Mouse (Mus musculus): ENCODE data around the gene Fam213a.

Fam213a gene

DNA sequence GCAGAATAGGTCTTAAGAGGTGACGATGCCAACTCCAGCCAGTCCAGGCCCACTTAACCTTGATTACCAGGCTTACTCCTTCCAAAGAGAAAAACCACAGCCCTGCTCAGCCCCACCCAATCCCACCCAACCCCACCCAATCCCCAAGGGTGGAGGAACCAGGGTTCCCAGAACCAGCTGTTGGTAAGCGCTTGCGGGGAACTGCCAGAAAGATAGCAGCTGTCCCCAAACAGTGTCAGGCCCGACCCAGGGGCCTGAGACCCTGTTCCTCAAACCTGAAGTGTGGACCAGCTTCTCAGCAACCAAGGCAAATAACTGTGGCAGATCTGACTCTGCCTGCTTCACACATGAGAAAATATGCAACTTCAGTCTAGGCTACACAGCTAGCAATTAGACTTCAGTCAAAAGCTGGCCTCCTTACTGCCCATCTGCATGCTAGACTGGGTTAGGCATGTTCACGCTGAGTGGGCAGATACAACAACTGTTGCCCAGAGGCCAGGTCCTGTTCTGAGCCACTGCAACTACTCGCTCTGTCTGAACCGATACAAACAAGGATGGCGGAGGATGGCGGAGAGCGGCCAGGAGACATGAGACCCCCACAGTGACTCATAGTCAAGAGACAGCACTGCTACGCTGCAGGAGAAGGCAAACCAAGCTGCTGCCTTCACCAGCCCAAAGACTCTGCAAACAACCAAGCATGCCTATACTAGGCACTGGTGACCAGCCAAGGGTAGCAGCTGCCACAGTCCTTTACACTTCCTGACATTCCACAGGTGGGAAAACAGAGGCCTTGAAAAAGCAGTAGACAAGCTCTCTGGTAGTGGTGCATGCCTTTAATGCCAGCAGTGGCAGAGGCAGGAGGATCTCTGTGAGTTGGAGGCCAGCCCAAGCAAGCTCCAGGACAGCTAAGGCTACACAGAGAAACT, 51.0 kb downstream of the Fam213a start:
- no peak for DNase-seq (ENCODE audit: low spot score)

DNA sequence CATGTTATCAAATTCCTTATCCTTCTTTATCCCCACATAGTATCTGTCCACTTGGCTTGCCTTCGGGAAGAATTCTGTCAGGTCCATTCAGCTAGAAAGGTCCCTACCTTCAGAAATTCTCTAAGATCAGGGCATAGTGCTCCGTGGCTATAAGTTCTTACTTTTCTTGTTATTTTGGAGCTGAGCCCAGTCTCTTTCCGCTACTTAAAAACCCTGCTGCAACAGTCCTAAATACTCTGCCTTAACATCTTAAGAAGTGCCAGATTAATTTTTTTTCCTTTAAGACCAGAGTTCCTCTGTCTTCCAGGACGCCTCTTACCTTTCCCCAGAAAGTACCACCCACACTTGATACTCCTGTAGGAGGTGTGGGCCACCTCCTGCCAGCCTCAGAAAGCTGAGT, 53.4 kb downstream of the Fam213a start:
- DNase-seq (ENCODE audit: low spot score) = no peak

DNA sequence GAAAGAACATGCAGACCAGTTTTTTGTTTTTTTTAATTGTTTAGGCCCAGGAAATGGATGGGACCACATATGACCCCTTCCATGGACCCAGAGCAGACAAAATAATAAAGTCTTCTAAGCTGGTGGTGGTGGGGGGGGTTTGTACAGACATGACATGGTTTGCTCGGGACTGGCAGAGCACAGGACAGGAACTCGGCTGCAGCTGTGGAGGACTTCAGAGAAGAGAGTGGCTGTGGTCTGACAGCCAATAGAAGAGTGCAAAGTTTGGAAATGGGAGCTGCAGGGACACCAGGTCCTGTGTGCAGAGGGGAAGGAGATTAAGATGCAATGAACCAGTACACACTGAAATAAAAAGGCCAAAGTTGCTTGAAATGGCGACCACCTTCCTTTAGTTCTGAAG, 54.0 kb downstream of the Fam213a start:
- DNase-seq (ENCODE audit: low spot score) = no peak

DNA sequence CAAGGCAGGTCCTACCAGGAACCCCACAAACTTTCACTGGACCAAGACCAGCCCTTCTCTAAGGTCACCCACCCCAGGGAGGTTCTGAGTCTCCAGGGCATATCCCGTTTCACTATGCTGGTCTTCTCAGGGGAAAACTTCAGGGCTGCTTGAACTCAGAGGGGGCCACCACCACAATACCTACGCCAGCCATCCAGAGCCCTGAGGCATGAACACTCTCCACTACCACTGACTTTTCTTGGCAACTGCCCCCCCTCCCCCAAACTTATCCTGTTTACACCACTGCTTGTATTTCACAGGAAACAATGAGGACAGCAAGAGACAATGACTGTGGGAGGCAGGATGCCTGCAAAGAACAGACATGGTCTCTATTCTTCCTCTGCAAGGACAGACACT, 54.6 kb downstream of the Fam213a start:
- DNase-seq (ENCODE audit: low spot score) = no peak

DNA sequence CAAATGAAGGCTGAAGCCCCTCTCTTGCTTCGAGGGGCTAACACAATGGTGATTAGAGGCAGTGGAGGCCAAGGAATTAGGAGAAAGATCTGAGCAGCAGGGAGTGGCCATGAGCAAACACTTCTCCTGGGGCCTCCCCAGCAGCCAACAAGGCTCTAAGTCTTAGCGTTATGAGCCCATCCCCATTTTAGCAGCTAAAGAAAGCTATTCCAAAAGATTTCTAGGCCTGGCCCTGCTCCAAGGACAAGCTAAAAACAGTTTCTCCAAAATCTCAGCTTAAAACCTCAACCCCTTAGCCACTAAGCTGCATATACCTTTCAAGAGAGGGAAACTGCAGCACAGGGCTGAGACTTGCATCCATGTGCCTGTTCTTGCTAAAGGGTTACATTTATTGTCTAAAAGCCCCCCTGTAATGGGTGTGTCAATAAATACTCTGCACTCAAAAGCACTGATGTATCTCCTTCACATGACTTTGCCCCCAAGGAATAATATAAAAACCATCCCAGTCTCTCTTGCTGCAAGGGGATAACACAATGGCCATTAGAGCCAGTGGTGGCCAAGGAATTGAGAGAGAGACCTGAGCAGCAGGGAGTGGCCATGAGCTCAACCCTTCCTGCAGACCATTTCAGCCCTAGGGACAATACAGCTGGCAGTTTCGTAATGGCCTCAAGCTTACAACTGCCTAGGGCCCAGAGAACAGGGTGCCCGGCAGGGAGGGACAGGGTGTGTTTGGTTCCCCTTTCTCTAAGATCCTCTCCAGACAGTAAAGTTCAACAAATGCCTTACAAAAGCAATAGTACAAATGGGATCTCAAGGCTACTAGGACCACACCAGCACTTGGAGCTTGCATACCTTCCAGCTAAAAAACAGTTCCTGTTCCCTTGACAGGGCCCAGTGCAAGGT, 55.3 kb downstream of the Fam213a start:
- no peak for DNase-seq (ENCODE audit: low spot score)

DNA sequence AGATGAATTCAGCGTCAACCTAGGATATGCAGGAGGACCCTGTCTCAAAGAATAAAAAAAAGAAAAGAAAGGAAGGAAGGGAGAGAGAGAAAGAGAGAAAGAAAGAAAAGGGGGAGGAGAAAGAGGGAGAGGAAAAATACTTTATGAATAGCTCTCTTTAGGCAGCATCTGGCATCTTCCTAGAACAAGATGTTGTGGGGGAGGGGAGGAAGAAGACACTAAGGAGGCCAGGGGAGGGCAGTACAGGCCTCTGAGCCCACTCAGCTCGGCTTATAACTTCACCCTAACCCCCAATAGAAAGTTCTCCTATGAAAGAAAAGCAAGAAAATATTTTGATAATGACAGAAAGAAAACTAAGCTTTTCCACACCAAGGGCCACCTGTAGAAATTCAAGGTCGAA, 56.0 kb downstream of the Fam213a start:
- DNase-seq (ENCODE audit: low spot score) = no peak

DNA sequence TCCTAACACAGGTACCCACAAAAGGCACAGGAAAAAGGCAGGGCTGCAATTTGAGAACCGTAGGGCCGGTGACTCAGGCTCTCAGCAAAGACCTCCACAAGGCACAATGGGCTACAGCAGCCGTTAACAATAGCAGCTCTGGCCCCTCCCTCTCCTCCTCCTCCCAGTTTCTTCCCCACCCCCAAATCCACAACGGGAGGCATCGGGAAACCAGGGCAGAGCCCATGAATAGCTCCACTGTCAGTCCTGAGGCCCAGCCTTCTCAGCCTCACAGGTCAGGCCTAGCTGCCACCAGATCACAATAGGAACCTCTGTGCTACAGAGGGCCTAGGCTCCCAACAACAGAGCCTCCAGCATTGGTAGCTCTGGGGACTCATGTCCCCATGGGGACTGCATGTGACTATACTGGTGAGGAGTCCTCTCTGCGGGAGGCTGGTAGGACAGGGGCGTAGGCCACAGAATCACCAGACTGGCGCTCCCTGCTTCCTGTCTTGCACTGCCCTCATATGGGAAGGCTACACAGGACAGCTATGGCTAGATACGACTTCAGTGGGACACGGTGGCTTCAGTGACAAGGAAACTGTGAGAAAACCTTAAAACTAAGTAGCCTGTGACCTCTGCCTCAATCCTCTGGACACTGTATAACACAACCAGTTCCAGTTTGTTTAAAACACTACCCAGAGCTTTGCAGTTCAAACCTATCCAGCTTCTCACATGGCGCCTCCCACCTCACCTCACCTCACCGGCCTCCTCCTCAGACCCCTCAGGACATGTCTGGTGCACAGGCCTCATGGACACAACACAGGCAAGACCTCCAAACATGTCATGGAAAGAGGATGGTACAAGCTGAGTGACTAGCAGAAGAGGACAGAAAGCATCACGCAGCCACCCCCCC, 57.1 kb downstream of the Fam213a start:
- no peak for DNase-seq (ENCODE audit: low spot score)

DNA sequence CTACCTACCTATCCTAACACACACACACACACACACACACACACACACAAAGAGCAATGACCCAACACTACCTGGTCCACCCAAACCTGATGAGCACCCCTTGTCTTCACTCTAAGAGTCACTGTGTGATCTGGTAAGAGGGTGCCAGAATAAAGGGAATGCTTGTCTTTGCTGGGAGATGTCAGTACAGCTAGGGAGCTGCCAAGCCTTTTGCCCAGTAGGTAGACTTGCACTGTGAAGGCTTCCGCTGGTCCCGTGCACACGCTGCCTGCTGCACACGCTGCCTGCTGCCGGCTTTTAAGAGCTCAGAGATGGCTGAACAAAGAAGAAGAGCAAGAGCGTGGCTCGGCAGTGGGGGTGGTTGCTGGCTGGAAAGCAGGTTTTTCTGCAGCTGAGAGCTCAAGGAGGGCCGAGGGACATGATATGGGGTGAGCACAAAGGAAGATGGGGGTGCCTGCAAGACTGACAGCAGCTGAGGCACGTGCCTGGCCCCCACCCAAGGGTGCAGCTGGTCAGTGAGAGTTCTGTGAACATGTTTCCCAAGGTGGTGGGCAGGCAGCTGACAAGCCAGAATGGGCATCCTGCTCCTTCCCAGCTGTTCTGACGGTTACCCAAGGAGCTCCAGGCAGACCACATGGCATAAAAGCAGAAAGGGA, 57.9 kb downstream of the Fam213a start:
- no peak for DNase-seq (ENCODE audit: low spot score)

DNA sequence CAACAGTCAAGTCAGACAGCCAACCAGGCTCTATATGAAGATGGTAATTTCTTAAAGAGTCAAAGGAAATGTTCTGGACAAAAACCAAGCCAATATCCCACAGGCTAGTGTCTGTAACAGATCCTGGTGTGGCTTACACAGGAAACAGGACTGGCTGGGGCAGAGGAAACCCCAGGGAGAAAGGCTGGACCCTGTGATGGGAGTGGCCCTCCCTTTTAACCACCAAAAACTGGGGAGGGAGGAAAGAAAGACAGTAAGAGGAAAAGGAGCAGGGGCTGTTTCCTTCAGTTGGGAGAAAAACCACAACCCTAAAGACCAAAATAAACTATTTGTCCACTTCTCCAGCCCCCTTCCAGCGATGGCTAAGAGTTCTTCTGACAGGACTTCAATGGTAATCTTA, 58.4 kb downstream of the Fam213a start:
- no peak for DNase-seq (ENCODE audit: low spot score)

DNA sequence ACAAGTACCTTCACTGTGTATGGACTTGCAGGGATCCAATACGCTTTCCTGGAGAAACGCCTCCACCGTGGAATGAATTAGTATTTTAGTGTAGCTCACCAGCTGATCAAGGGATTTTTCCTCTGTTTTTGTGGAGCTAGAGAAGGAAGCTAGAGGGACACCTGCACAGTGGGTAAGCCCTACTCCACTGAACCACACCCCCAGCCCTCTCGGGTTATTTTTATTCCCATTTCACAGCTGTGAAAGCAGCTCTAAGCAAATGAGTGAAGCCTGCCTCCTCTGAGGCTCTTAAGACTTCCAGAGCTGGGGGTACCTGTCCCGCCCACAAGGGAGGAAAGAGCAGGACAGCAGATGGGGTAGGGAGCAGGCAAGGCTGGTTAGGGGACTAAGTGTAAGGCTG, 60.2 kb downstream of the Fam213a start:
- DNase-seq (ENCODE audit: low spot score) = no peak

DNA sequence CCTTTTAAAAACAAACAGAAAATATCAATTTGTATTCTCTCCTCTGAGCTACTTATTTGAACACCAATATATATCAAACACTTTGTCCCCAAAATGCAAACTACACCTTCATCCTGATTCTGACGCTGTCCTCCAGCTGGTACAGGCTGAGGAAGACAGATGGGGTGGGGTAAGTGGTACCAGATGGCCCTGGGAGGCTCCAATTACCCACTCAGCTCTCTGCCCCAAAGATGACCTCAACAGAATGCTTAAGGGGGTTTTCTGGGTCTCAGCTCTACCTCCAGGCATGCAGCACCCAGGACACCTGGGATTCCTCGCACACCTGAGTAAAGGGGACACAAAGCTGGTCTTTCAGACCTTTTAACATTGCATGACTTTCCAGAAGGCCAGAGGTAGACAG, 60.9 kb downstream of the Fam213a start:
- DNase-seq (ENCODE audit: low spot score) = no peak

DNA sequence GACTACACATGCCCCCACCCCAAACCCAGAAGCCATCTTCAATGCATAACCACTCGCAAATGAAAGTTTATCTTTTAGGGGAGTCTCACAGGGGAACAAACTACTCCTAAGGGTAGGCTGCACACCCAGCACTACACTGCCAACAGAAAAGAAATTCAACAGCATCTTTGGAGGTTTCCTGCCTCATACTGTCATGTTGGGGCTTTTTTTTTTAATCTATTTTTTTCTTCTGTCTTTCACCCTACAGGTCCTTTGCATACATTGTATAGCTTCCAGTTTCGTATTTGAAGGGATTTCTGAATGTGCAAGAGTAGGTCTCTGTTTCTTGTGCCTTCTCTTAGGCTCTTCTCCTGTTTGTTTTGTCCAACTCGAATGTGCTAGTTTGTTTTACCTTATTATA, 61.3 kb downstream of the Fam213a start:
- DNase-seq (ENCODE audit: low spot score) = no peak

DNA sequence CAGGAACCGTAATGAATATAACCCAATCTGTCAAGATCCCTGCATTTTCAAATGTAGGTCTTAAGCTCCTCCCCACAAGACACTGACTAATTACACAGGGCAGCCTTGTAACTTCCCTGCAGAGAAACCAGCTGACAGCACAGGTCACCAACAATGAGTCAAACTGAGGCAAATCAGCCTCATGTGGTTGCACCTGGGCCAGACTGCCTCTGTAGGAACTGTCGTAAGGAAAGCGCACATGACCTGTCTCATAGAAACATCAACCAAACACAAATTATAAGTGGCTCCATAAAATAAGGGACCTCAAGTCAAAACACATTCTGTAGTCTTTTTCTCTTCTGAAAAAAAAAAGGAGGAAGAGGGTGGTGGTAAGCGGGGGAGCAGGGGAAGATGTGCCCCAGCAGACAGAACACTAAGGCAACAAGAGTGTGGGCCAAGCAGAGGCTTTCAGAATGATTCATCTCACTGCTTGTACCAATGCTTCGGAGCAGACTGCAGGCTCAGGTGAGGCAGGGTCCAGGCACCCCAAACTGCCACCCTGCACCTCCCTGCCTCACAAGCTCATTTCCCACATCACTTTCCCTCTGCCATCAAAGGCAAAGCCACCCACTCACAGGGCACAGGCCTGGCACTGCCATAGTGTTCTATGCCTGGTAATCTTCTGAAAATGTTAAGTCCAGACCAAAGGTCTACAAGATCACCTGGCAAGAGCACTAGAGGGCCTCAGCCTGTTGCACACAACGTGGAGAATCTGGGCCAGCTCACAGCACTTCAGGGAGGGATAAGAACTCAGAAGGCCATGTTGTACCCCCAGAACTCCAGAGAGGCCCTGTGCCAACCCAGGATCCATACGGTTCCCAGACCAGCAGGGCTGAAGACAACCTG, 63.6 kb downstream of the Fam213a start:
- no peak for DNase-seq (ENCODE audit: low spot score)

DNA sequence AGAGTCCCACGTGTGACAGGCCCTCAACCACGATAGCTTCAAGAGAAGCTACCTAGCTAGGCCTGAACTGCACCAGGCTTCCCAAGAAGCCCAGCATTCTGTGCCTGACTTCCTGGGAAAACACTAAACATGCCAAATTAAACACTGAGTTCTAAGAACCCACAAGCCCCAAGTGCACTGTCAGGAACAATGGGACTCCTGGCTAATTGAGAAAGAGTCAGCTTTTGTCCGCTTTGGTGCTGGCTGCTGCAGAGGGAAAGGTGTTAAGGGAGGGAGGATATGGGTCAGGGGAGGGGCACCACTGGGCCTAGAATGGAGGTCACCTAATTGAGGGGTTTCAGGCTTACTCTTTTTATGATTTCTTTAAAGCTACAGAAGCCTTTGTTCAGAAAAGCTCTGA, 64.5 kb downstream of the Fam213a start:
- no peak for DNase-seq (ENCODE audit: low spot score)

DNA sequence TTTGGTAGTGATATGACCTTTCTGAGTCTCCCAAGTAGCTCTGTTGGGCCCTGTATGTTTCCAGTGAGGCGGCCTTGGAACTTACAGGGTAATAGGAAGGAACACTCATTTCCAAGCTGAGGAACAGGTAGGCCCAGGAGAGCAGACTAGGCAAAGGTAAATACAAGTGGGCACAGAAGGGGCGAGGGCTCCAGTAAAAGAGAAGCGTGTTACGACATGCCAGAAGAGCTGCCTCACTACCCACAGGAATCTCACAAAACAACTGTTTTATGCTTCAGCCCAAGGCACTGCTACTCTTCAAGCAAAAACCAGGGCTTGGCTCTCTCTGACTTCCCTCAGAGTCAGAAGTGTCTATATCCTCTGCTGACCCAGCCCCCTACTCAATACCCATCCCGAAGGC, 65.1 kb downstream of the Fam213a start:
- no peak for DNase-seq (ENCODE audit: low spot score)

DNA sequence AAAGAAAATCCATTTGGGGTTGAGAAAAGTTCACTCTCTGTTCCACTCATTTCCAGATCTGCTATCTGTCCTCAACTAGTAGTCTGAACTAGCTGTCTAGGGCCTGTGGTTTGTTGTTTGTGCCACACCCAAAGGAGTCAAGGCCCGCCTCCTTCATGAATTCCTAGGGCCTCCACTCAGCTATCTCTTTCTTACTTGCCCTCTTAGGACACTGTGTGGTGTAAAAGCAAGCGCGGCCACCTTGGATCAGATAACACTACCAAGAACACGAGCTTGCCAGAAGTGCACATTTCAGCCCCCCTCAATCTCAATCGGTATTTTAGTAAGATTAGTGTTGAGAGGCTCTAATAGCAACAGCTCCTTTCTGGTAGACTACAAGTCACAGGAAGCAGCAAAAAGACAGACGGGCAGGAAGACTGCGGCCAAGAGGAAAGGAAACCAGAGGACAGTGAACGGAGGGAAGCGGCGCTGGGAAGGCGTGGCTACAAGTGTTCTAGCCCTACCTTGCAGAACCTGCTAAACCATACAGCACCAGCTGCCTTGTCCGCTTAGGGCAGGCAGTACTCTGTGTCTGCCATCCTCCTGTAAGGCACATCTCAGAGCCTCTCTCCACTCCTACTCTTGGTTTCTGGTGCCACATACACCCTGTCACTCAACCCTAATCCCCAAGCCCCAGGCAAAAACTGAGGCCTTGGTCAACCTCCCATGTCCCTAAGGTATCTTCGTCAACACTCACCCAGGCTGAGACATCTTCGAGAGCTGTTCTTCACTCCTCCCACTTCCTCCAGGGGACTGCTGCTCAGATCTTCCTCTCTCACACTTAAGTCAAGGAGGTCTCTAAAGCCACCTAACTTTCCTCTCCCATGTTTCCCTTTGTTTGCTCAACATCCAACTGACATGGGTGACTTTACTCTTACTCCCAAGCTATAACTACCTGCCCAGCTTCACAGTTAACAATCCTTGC, 65.9 kb downstream of the Fam213a start:
- no peak for DNase-seq (ENCODE audit: low spot score)

DNA sequence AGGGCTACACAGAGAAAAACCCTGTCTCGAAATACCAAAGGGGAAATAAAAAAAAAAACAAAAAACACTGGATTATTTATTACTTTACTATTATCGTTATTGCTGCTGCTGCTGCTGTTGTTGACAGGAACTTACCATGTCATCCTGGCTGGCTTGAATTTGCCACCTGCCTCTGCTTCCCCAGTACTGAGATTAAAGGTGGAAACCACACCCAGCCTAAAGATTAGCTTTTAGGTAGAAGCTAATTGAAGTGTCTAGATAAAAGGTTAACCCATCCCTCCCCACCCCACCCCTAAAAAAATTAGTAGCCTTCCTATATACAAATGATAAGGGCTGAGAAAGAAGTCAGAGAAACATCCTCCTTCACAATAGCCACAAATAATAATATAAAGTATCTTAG, 69.8 kb downstream of the Fam213a start:
- DNase-seq (ENCODE audit: low spot score) = no peak

All from ovary, postnatal 10 days (tissue).